Mouse (Mus musculus) heart, postnatal 4 days (tissue): Measurements from ENCODE around the gene Gabra4. TPM values are rescaled to one million over a fixed set of nuclear protein-coding genes. Genes with fewer than 3 reads are reported as not detected.
A peak's percentile ranks its signal among the peaks of the same experiment; 100 is the strongest.
"Not testable (repeated sequence)": the region's sequence is repeated elsewhere in the genome, so short reads cannot be mapped to it uniquely, and the experiment has no call there.

Experiments used
- DNase-seq: peaks from one replicate; pipeline ENCODE4 v3.0.0; 2021
- total RNA-seq, 2 experiments: library from RNA; stranded (reverse); gene quantifications; 2 replicates each; pipeline ENCODE4 v1.2.3; 2021

Gabra4 gene
- total RNA-seq, result under 1 TPM; 0.31 to 0.59 TPM

- no peak for DNase-seq
Observed at GRCm38 (mm10) chr5:71658115-71658497, at the start of gene Gabra4. Gene Gabra4, minus strand, starts transcription at chr5:71658308.

- DNase-seq, result no peak
Observed at GRCm38 (mm10) chr5:71701273-71701614, 43.1 kb upstream of the Gabra4 start.

GRCm38 (mm10) chr5:71700468-71701272 is 42.6 kb upstream of the Gabra4 start:
- DNase-seq, result peak; percentile 49

DNA sequence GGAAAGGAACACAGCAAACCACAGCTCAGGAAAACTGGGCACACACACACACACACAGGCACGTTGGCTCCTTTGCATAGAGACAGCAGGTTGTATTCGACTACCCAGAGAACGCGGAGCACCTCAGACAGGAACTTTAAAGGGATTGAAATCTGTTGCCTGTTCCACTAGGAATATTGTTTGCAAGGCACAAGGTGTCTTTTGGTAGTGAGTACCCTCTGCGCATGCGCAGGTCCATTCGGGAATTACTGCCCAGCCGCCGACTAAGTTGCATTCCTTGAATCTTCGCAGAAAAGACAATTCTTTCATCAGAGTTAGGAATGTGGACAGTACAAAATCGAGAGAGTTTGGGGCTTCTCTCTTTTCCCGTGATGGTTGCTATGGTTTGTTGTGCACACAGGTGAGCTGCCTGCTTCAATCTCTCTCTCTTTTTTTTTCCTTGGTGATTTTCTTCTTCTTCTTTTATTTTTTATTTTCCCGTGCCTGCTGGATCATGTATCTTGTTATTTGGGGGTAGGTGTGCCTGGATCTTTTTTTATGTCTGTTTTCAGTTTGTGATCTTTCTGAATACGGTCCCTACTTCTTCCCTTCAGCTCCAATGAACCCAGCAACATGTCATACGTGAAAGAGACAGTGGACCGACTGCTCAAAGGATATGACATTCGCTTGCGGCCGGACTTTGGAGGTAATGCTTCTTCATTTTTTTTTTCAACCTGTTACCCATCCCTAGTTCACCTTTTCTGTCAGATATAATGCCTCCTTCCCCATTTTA is 41.8 kb upstream of the Gabra4 start:
- peak; percentile 35 for DNase-seq

GRCm38 (mm10) chr5:71665593-71665992 is 7.5 kb upstream of the Gabra4 start:
- no peak for DNase-seq

DNA sequence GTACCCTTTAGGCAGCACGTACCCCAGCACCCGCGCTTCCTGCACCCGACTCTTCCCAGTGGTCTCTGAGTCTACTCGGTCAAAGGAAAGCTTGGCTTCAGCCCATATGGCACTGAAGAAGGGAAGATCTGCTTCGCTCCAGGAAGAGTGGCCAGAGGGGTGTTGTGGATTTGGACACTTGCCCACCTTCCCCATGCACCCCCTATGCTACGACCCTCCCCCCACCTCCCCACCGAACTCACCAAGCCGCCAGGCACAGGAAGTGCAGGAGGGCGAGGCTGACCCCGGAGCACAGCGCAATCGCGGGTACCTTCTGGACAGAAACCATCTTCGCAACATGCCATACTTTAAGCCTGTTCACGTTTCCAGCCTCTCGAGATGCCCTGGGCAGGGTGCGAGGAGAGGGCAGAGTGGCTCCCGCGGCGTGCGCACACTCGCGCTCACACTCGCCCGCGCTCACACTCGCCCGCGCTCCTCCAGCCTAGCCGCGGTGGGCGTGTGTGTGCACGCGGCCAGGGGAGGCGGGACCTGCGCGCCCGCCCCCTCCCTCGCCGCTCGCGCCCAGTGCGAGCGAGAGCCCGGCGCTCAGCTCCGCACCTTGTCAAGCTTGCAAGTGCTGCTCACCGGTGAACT is 510 bp downstream of the Gabra4 start, which contains the start of gene Gabrb1:
TSS of gene Gabrb1 (plus strand) at position 632 of the 633 bp plus-strand sequence.
- peak; percentile 11 for DNase-seq

DNA sequence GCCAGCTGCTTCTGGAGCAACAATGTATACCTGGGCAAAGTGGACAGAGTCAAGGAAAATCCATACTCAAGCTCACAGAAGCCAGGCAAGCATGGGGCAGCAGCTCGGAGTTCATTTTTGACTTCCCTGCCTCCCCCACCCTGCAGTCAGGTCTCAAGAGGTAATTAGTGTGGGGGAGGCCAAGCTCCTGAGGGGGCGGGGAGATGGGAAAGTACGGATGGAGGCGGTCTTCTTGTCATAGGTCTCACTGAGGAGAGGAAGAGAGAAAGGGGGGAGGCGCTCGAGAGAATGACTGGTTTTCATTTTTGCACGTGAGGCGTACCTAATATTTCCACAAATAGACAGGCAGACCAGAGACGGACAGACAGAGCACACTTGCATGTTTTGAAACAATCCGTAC is 1.3 kb downstream of the Gabra4 start:
- no peak for DNase-seq

DNA sequence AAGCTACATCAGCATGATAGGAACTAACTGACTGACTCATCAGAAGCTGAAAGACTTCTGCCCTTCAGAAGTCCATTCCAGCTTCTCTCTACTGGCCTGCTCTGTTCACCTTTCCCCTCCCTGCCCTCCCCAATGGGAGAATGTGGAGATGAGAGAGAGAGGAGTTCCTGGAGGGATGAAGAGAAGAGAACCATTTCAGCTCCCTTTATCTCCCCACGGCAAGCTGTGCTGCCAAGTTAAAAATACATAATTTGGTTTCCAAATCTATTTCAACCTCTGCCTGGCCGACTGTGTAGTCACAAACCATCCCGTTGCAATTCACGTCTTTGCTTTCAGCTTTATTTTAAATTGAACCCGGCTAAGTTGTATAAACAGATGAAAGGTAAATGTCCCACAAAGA is 4.1 kb downstream of the Gabra4 start:
- no peak for DNase-seq

DNA sequence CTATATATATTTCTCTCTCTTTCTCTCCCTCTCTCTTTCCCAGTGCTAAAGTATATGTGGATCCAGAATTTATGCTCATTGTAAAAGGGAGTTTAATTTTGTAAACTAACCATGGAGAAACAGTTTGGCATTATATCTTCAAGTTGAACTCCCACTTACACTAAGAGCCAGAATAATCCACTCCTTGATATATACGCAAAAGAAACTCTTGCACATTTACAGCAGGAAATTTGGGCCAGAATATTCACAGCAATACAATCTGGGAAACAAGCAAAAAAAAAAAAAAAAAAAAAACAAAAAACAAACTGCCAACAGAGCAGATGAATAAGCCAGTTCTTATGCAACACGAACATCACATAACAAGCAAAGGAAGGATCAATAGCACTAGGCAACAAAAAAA is 10.0 kb downstream of the Gabra4 start:
- no peak for DNase-seq

DNA sequence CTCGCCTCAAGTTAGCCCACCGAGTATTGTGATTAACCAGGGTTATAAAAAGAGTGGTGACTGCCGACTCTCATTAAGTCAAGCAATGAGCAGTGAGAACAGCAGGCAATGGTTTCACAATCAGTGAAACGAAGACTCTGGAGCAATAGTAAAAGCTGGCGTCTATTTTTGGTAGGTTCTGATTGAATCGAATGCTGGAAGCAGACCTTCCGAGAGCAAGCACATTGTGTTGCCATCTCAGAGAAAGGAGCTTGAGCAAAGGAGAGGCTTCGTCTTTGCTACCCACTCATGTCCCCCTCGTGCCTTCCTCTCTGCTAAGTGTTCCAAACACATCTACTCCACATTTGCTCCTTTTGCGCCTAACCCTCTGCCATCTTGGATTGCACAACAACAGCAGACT is 18.3 kb downstream of the Gabra4 start:
- no peak for DNase-seq

DNA sequence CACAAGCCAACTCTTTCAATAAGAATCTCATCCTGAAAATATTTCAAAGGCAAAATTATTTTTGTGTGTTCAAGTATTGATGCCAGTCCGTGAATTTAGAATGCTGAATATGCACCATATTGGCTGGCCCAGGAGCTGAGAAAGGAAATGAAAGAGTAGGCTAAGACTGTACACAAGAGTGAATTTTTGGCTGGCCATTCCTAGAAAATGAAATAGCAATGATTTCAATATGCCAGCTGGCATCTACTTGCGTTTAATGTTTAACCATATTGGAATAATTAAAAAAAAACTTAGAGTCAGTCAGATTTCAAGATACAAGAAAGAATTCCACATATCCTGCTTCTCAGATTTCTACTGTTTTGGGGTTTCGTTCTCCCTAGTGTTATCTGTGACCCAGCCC is 30.3 kb downstream of the Gabra4 start:
- DNase-seq, result no peak

- no peak for DNase-seq
Observed at GRCm38 (mm10) chr5:71616734-71617133, 41.4 kb downstream of the Gabra4 start.

- no peak for DNase-seq
Observed at GRCm38 (mm10) chr5:71614311-71614710, 43.8 kb downstream of the Gabra4 start.

GRCm38 (mm10) chr5:71608735-71609134 is 49.4 kb downstream of the Gabra4 start:
- no peak for DNase-seq

GRCm38 (mm10) chr5:71606907-71607306 is 51.2 kb downstream of the Gabra4 start:
- no peak for DNase-seq

GRCm38 (mm10) chr5:71604128-71604690 is 53.9 kb downstream of the Gabra4 start:
- DNase-seq, result no peak

- no peak for DNase-seq
Observed at GRCm38 (mm10) chr5:71595321-71595720, 62.8 kb downstream of the Gabra4 start.

GRCm38 (mm10) chr5:71593745-71594255 is 64.3 kb downstream of the Gabra4 start:
- no peak for DNase-seq

- no peak for DNase-seq
Observed at GRCm38 (mm10) chr5:71571646-71572237, 86.4 kb downstream of the Gabra4 start.

- no peak for DNase-seq
Observed at GRCm38 (mm10) chr5:71548079-71548478, 110.0 kb downstream of the Gabra4 start, which contains the start of gene Cox7b2. Gene Cox7b2, minus strand, starts transcription at chr5:71548205.

DNA sequence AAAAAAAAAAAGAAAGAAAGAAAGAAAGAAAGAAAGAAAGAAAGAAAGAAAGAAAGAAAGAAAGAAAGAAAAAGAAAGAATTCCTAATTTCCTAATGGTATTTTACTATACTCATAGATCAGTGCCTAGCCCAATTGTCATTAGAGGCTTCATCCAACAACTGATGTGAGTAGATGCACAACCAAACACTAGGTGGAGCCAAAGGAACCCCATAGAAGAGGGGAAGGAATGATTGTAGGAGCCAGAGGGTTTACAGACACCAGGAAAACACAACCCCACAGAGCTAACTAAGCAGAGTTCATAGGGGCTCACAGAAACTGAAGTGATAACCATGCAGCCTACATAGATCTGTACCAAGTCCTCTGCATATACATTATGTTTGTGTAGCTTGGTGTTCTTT is 112.6 kb downstream of the Gabra4 start:
- DNase-seq, result peak; percentile 8

- not testable (repeated sequence) for DNase-seq
Observed at GRCm38 (mm10) chr5:71525486-71525885, 132.6 kb downstream of the Gabra4 start.
